Mouse (Mus musculus) forebrain, embryonic 10.5 days (tissue): ENCODE results near the gene Krt6b. TPM values are rescaled to one million over a fixed set of nuclear protein-coding genes. Genes with fewer than 3 reads are reported as not detected.
"Not testable (repeated sequence)": the region's sequence is repeated elsewhere in the genome, so short reads cannot be mapped to it uniquely, and the experiment has no call there.

Source experiments
- DNase-seq: peaks from one replicate; pipeline ENCODE4 v3.0.0-alpha.2; 2017; ENCODE audit warnings: low spot score; ENCODE audit errors: extremely low spot score
- H3K27ac ChIP-seq: fragments of 300-500 bp; sonication (generic); 2 replicates; pipeline ENCODE4 v1.5.1; 2016; ENCODE audit warnings: mild to moderate bottlenecking
- H3K27me3 ChIP-seq: fragments of 300-500 bp; sonication (generic); 2 replicates; pipeline ENCODE4 v1.6.1; 2016; ENCODE audit warnings: mild to moderate bottlenecking; ENCODE audit not compliant: poor library complexity, severe bottlenecking
- H3K36me3 ChIP-seq: fragments of 300-500 bp; sonication (generic); replicated peaks from 2 replicates; pipeline ENCODE4 v1.6.1; 2016; ENCODE audit warnings: mild to moderate bottlenecking, moderate library complexity
- H3K4me1 ChIP-seq: fragments of 300-500 bp; sonication (generic); 2 replicates; pipeline ENCODE4 v1.6.1; 2016
- H3K4me3 ChIP-seq: fragments of 300-500 bp; sonication (generic); 2 replicates; pipeline ENCODE4 v1.5.1; 2016; ENCODE audit warnings: mild to moderate bottlenecking, moderate library complexity
- H3K9me3 ChIP-seq: fragments of 300-500 bp; sonication (generic); 2 replicates; pipeline ENCODE4 v1.6.1; 2016; ENCODE audit warnings: mild to moderate bottlenecking, moderate library complexity
- WGBS: fragments of 180-500 bp; shearing (Covaris S2); methylation state at CpG from one replicate; pipeline ENCODE4 v1.1.7; 2016; 5-methylcytosine and 5-hydroxymethylcytosine counted together
- microRNA-seq: library from miRNA; unstranded; fragments of <30 nt; microRNA quantifications from one replicate; pipeline ENCODE4, GENCODE M21; 2017
- polyA plus RNA-seq: library from polyadenylated mRNA; unstranded; fragments of >200 nt; fragmentation: Nextera tagmentation; extraction: Ambion mirVana; gene quantifications from 2 replicates; pipeline ENCODE4 v1.2.1, GENCODE M21; 2016

The Krt6b gene
- polyA plus RNA-seq, 1 experiment from 2014 or later = not detected

- Histone ChIP-seq H3K36me3 (no peaks in the 10 kb centered on the region), H3K27me3 (no peaks in the 10 kb centered on the region), H3K4me3 (no peak within 1 kb of the TSS), H3K9me3 (no peaks in the 10 kb centered on the region), H3K4me1 (peaks cover 1% of the 10 kb centered on the region), H3K27ac (no peak within 1 kb of the TSS)
- WGBS = 90% methylated on average over 5 of the region's 5 CpGs
- DNase-seq = no peak
Measured at GRCm38 (mm10) chr15:101694207-101694606, 14.1 kb upstream of the Krt6b start, which contains the start of gene Krt6a. Krt6a (minus strand) TSS chr15:101694307.

GRCm38 (mm10) chr15:101690460-101690859 lies 10.4 kb upstream of the Krt6b start:
- not testable (repeated sequence) for H3K27me3 ChIP-seq, H3K36me3 ChIP-seq, H3K4me1 ChIP-seq, DNase-seq, H3K27ac ChIP-seq, H3K4me3 ChIP-seq, H3K9me3 ChIP-seq
- 90% methylated on average over 5 of the region's 5 CpGs for WGBS

- H3K4me3 ChIP-seq = no peak overlapping the region
- WGBS = 89% methylated on average over 2 of the region's 2 CpGs
- DNase-seq = no peak
- H3K27ac ChIP-seq = no peak overlapping the region
- no peaks in the 10 kb centered on the region for H3K4me1 ChIP-seq
- H3K27me3 ChIP-seq = no peaks in the 10 kb centered on the region
- H3K36me3 ChIP-seq = no peaks in the 10 kb centered on the region
- no peaks in the 10 kb centered on the region for H3K9me3 ChIP-seq
Measured at GRCm38 (mm10) chr15:101688161-101688560, 8.1 kb upstream of the Krt6b start.

GRCm38 (mm10) chr15:101675978-101676377 lies 4.1 kb downstream of the Krt6b start:
- WGBS = 94% methylated on average over 1 of the region's 1 CpGs
- DNase-seq = no peak
- Histone ChIP-seq H3K4me3 (no peak overlapping the region), H3K36me3 (no peaks in the 10 kb centered on the region), H3K27ac (no peak overlapping the region), H3K9me3 (no peaks in the 10 kb centered on the region), H3K27me3 (no peaks in the 10 kb centered on the region), H3K4me1 (no peaks in the 10 kb centered on the region)

GRCm38 (mm10) chr15:101652736-101653265 lies 27.3 kb downstream of the Krt6b start:
- no peaks in the 10 kb centered on the region for H3K4me1 ChIP-seq
- no peaks in the 10 kb centered on the region for H3K9me3 ChIP-seq
- no peaks in the 10 kb centered on the region for H3K27me3 ChIP-seq
- H3K27ac ChIP-seq = no peak overlapping the region
- no peak overlapping the region for H3K4me3 ChIP-seq
- no peak for DNase-seq
- WGBS = 94% methylated on average over 5 of the region's 5 CpGs
- H3K36me3 ChIP-seq = no peaks in the 10 kb centered on the region

GRCm38 (mm10) chr15:101647280-101647679 lies 32.8 kb downstream of the Krt6b start, which contains the start of gene Gm5478:
Gm5478 (minus strand) TSS chr15:101647380.
- WGBS = 84% methylated on average over 3 of the region's 3 CpGs
- Histone ChIP-seq H3K4me3 (no peak within 1 kb of the TSS), H3K9me3 (no peaks in the 10 kb centered on the region), H3K4me1 (no peaks in the 10 kb centered on the region), H3K36me3 (no peaks in the 10 kb centered on the region), H3K27me3 (no peaks in the 10 kb centered on the region), H3K27ac (no peak within 1 kb of the TSS)
- no peak for DNase-seq

- Histone ChIP-seq H3K9me3 (no peaks in the 10 kb centered on the region), H3K36me3 (no peaks in the 10 kb centered on the region), H3K4me1 (0 out of 2 replicates have a peak, but pooled peaks cover 7% of the 10 kb centered on the region), H3K27me3 (no peaks in the 10 kb centered on the region), H3K27ac (no peak within 1 kb of the TSS), H3K4me3 (no peak within 1 kb of the TSS)
- DNase-seq = no peak
- 78% methylated on average over 2 of the region's 2 CpGs for WGBS
Measured at GRCm38 (mm10) chr15:101627884-101628283, 52.2 kb downstream of the Krt6b start, which contains the start of gene Gm5414. Gm5414 (minus strand) TSS chr15:101628188.

Small RNA genes within 50 kb of the gene (microRNA-seq; reads per million reads assigned to microRNA genes)
- gene Gm44323 (not detected), gene Gm44342 (not detected), gene Gm44383 (not detected), gene Gm44479 (not detected)

Other genes starting within 250 kb of the Krt6b start
- 0.10 TPM in 1 of 2 replicates, not detected in the other for gene Krt87, start 241.5 kb downstream of the Krt6b start, polyA plus RNA-seq
- not detected in 2 replicates for gene Krt88, start 232.5 kb downstream of the Krt6b start, polyA plus RNA-seq
- not detected in 2 replicates for gene Krt81, start 216.5 kb downstream of the Krt6b start, polyA plus RNA-seq
- 0.07 TPM in 1 of 2 replicates, not detected in the other for gene Krt86, start 206.8 kb downstream of the Krt6b start, polyA plus RNA-seq
- not detected in 2 replicates for gene Krt83, start 188.8 kb downstream of the Krt6b start, polyA plus RNA-seq
- not detected in 2 replicates for gene Gm49425, start 163.0 kb downstream of the Krt6b start, polyA plus RNA-seq
- not detected in 2 replicates for gene Krt84, start 147.5 kb downstream of the Krt6b start, polyA plus RNA-seq
- not detected in 2 replicates for gene Krt82, start 129.6 kb downstream of the Krt6b start, polyA plus RNA-seq
- 0.75 and 0.88 TPM in 2 replicates for gene Krt90, start 117.3 kb downstream of the Krt6b start, polyA plus RNA-seq
- not detected in 2 replicates for gene Krt75, start 106.4 kb downstream of the Krt6b start, polyA plus RNA-seq
- gene Gm5414, start 52.1 kb downstream of the Krt6b start, polyA plus RNA-seq = not detected in 2 replicates
- gene Gm5478, start 32.9 kb downstream of the Krt6b start, polyA plus RNA-seq = not detected in 2 replicates
- gene Krt6a, start 14.0 kb upstream of the Krt6b start, polyA plus RNA-seq = not detected in 2 replicates
- 0.37 and 0.41 TPM in 2 replicates for gene Krt5, start 32.6 kb upstream of the Krt6b start, polyA plus RNA-seq
- not detected in 2 replicates for gene Krt71, start 62.8 kb upstream of the Krt6b start, polyA plus RNA-seq
- gene Krt72, start 106.2 kb upstream of the Krt6b start, polyA plus RNA-seq = not detected in 2 replicates
- not detected in 2 replicates for gene Krt73, start 122.1 kb upstream of the Krt6b start, polyA plus RNA-seq
- not detected in 2 replicates for gene Krt2, start 137.9 kb upstream of the Krt6b start, polyA plus RNA-seq
- 0.71 and 1.2 TPM in 2 replicates for gene Krt1, start 170.5 kb upstream of the Krt6b start, polyA plus RNA-seq
- gene Krt77, start 189.4 kb upstream of the Krt6b start, polyA plus RNA-seq = not detected in 2 replicates
- gene Krt76, start 212.6 kb upstream of the Krt6b start, polyA plus RNA-seq = not detected in 2 replicates
- not detected in 2 replicates for gene Krt4, start 244.4 kb upstream of the Krt6b start, polyA plus RNA-seq